Mouse (Mus musculus) forebrain, embryonic 11.5 days (tissue): Measurements from ENCODE around the gene Gpr183. TPM values are rescaled to one million over a fixed set of nuclear protein-coding genes. Genes with fewer than 3 reads are reported as not detected.

ENCODE experiments used
- ATAC-seq: fragments of 200-750 bp; cut with Nextera tagmentation; replicated peaks from 2 replicates; pipeline ENCODE4 v1.8.0; 2017; ENCODE audit warnings: moderate TSS enrichment; ENCODE audit not compliant: low FRiP score
- DNase-seq: peaks from one replicate; pipeline ENCODE4 v3.0.0-alpha.2; 2017; ENCODE audit warnings: low spot score
- H3K27ac ChIP-seq: fragments of 300-500 bp; sonication (generic); 2 replicates; pipeline ENCODE4 v1.5.1; 2014; ENCODE audit warnings: low read depth, low read length
- H3K27me3 ChIP-seq: fragments of 300-500 bp; sonication (generic); 2 replicates; pipeline ENCODE4 v1.6.1; 2014; ENCODE audit warnings: mild to moderate bottlenecking, low read length, mixed read lengths; ENCODE audit not compliant: control insufficient read depth, insufficient read depth
- H3K36me3 ChIP-seq: fragments of 300-500 bp; sonication (generic); 2 replicates; pipeline ENCODE4 v1.6.1; 2014; ENCODE audit warnings: mild to moderate bottlenecking, low read length, moderate library complexity, mixed read lengths; ENCODE audit not compliant: control insufficient read depth, insufficient read depth
- H3K4me1 ChIP-seq: fragments of 300-500 bp; sonication (generic); replicated peaks from 2 replicates; pipeline ENCODE4 v1.6.1; 2014; ENCODE audit warnings: low read length, mixed read lengths; ENCODE audit not compliant: control insufficient read depth, insufficient read depth
- H3K4me2 ChIP-seq: fragments of 300-500 bp; sonication (generic); 2 replicates; pipeline ENCODE4 v1.6.1; 2014; ENCODE audit warnings: low read depth, mild to moderate bottlenecking, low read length, moderate library complexity, mixed read lengths; ENCODE audit not compliant: severe bottlenecking
- H3K4me3 ChIP-seq: fragments of 300-500 bp; sonication (generic); 2 replicates; pipeline ENCODE4 v1.5.1; 2014; ENCODE audit warnings: low read depth, low read length
- H3K9ac ChIP-seq: fragments of 300-500 bp; sonication (generic); 2 replicates; pipeline ENCODE4 v1.6.1; 2014; ENCODE audit warnings: low read length
- H3K9me3 ChIP-seq: fragments of 300-500 bp; sonication (generic); 2 replicates; pipeline ENCODE4 v1.6.1; 2016; ENCODE audit warnings: low read length, mixed read lengths; ENCODE audit not compliant: control insufficient read depth
- WGBS: fragments of 180-500 bp; shearing (Covaris S2); extraction: QIAGEN DNeasy Blood & Tissue Kit; methylation state at CpG from one replicate; pipeline ENCODE4 v1.1.7; 2014; 5-methylcytosine and 5-hydroxymethylcytosine counted together
- polyA plus RNA-seq: library from polyadenylated mRNA; unstranded; fragments of >200 nt; fragmentation: Nextera tagmentation; extraction: Ambion mirVana; gene quantifications from 2 replicates; pipeline ENCODE4 v1.2.1, GENCODE M21; 2014

The Gpr183 gene
- polyA plus RNA-seq, 1 experiment from 2014 or later = 1.9 TPM

DNA sequence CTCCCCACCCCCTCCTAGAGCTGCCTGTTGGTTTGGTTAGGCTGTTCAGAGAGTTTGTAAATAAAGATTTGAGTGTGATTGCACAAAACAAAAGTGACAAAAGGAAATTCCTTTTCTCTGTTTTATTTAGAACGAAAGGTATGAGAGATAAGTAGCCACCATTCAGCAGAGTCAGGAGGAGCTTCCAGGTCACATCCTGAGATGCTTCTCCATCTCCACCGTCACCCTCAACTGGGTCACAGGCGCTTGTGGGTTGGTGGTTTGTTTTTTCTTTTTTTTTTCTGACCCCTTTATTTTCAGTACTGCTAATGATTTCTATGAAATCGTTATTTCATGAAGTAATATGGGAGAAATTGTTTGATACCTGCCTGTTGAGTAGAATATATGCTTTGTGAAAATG lies 28.6 kb downstream of the Gpr183 start:
- no peak overlapping the region for H3K27ac ChIP-seq
- H3K4me1 ChIP-seq = no peaks in the 10 kb centered on the region
- ATAC-seq = no peak
- no peaks in the 10 kb centered on the region for H3K27me3 ChIP-seq
- DNase-seq = no peak
- H3K4me3 ChIP-seq = no peak overlapping the region
- no peaks in the 10 kb centered on the region for H3K9me3 ChIP-seq
- H3K36me3 ChIP-seq = no peaks in the 10 kb centered on the region
- H3K4me2 ChIP-seq = no peak overlapping the region
- H3K9ac ChIP-seq = no peak overlapping the region
- WGBS = 94% methylated on average over 4 of the region's 4 CpGs

DNA sequence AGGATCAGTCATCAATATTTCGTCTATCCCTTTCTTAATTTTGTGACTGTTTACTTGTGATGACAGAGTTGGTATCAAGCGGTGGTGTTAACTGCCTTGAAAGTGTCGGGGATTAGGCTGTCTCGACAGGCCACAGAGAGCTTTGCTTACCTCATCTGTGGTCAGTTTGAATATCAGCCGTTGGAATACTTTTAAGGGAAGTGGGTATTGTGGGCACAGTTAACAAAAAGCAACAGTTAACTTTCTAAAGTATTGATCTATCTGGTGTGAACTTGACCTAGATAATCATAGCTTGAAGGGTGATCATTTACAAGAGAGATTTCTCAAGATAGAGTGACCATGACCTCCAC lies 30.4 kb downstream of the Gpr183 start:
- no peaks in the 10 kb centered on the region for H3K27me3 ChIP-seq
- H3K4me1 ChIP-seq = no peaks in the 10 kb centered on the region
- WGBS = 94% methylated on average over 5 of the region's 5 CpGs
- H3K27ac ChIP-seq = no peak overlapping the region
- no peak overlapping the region for H3K9ac ChIP-seq
- H3K4me2 ChIP-seq = no peak overlapping the region
- H3K36me3 ChIP-seq = no peaks in the 10 kb centered on the region
- no peak for DNase-seq
- no peaks in the 10 kb centered on the region for H3K9me3 ChIP-seq
- no peak for ATAC-seq
- no peak overlapping the region for H3K4me3 ChIP-seq

DNA sequence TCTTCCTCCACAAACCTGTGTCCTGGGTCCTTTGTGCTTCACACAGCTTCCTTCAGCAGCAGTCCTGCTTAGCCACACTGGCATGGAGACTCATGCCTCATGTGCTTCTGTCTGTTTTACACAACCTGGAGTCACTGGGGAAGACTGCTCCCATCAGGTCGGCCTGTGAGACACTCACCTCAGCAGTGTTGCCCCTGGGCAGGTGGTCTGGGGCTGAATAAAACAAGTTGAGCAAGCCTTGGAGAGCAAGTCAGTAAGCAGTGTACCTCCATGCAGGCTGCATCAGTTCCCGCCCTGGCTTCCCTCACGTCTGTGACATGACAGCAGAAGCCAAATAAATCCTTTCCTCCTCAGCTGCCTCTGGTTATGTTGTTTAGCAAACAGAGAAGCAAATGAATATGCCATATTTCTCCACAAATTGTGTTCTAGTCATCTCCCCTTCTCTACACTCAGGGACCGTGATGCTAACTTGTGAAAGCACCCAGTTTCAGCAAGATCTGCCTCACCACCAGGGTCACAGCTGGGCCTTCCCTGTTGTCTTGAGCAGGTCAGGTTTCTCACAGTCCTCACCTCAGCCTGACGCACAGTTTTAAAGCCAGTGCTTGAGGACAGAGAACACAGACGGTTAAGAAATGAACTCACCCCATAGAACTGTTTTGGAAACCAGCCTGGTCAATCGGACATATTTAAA lies 30.9 kb downstream of the Gpr183 start:
- ATAC-seq (no peak), DNase-seq (no peak)
- Histone ChIP-seq H3K27me3 (no peaks in the 10 kb centered on the region), H3K9ac (no peak overlapping the region), H3K36me3 (no peaks in the 10 kb centered on the region), H3K4me3 (no peak overlapping the region), H3K4me1 (no peaks in the 10 kb centered on the region), H3K4me2 (no peak overlapping the region), H3K27ac (no peak overlapping the region), H3K9me3 (no peaks in the 10 kb centered on the region)
- WGBS = 93% methylated on average over 7 of the region's 7 CpGs

DNA sequence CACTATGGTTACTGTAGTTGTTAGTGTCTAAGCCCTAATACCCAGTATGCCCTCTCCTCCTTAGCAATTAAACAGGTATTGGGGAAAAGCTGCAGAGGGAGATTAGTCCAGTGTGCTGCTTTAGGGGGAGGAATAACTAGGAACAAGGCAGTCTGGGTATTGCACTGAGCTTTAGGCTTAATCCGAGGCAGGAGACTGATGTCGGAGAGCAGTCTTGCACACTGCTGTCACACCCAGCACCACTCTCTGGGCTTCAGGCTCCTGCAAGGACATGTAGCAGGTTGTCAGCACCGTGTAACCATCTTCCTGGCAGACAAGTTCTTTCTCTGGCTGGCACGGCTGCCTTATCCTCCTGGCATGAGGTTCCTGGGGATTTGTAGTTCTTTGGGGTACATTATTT lies 32.8 kb downstream of the Gpr183 start:
- Histone ChIP-seq H3K27ac (no peak overlapping the region), H3K27me3 (no peaks in the 10 kb centered on the region), H3K4me2 (no peak overlapping the region), H3K4me1 (no peaks in the 10 kb centered on the region), H3K9ac (no peak overlapping the region), H3K9me3 (no peaks in the 10 kb centered on the region), H3K4me3 (no peak overlapping the region), H3K36me3 (no peaks in the 10 kb centered on the region)
- 78% methylated on average over 4 of the region's 4 CpGs for WGBS
- DNase-seq (no peak), ATAC-seq (no peak)

DNA sequence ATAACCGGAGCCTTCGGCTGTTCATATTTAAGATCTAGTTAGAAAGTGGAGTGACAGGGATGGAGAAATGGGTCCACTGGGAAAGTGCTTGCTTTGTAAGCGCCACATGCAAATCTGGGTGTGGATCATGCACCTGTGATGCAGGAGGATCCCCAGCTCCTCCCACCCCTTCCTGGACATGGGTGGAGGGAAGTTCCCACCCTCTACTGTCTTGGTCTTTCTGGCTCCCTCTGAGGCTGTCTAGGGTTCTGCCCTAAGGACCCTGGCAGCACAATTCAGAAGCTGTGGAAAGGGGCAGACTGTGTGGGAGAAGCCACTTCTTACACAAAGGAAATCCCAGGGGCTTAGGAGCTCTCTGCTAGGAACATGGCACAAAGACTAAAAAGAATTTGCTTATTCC lies 33.4 kb downstream of the Gpr183 start:
- no peak overlapping the region for H3K9ac ChIP-seq
- H3K9me3 ChIP-seq = no peaks in the 10 kb centered on the region
- H3K4me3 ChIP-seq = no peak overlapping the region
- ATAC-seq (no peak), DNase-seq (no peak)
- no peaks in the 10 kb centered on the region for H3K36me3 ChIP-seq
- 95% methylated on average over 3 of the region's 3 CpGs for WGBS
- no peaks in the 10 kb centered on the region for H3K27me3 ChIP-seq
- no peak overlapping the region for H3K4me2 ChIP-seq
- H3K4me1 ChIP-seq = no peaks in the 10 kb centered on the region
- H3K27ac ChIP-seq = no peak overlapping the region

DNA sequence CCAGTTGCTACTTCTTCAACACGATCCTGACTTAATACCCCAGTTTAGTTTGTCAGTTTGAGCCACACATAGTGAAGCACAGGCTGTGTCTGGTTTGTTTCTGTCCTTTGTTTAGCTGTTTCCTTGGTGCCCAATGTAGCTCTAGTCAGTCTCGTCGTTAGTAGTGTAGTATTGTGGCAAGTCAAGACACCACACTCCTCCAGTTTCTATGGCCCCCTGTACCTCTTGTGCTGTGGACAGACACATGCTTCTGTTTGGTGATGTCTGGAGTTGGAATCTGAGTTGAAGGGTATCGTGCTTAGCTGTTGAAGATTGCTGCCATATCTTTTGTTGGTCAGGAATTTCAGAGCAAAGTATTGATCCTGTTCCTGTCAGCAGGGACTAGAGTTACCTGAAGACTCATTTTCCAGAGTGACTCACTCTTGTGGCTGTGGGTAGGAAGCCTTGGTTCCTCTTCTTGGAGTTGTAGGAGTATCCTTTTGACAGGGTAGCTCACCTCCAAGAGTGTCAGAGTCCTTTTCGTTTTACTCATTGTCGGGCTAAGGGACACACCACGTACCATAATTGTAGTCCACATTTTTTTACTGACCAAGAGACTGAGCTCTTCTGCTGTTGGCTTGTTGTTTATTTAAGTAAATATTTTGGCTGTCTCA lies 34.1 kb downstream of the Gpr183 start:
- Histone ChIP-seq H3K4me2 (no peak overlapping the region), H3K36me3 (no peaks in the 10 kb centered on the region), H3K27me3 (no peaks in the 10 kb centered on the region), H3K9me3 (no peaks in the 10 kb centered on the region), H3K27ac (no peak overlapping the region), H3K9ac (no peak overlapping the region), H3K4me1 (no peaks in the 10 kb centered on the region), H3K4me3 (no peak overlapping the region)
- ATAC-seq = no peak
- no peak for DNase-seq
- WGBS = 79% methylated on average over 7 of the region's 7 CpGs

DNA sequence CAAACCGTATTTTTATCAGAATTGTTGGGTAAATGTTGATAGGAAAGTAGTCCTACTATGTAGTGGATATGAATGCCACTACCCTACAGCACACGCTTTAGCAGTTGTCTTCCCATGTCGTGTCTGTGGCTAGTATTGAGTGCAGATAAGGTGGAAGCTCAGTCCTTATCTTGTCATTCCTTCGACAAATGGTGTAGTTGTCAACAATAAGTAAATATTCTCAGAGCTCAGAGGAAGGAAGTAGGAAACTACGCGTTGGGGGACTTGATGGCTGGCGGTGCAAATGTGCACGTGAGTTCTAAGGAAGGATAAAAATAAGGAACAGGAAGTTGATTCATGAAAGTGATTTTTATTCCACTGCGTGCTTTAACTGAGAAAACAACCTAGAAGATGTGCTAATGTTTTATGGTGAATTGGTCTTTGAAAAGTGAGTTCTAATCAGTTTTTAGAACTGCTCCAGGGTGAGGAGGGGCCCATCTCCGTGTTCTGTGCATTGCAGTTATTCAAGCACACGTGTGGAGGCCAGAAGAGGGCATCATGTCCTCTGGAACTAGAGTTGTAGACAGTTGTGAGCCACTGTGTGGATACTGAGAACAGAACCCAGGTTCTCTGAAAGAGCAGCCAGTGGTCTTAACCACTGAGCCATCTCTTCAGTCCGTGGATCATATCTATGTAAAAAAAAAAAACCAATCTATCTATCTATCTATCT lies 35.6 kb downstream of the Gpr183 start:
- 90% methylated on average over 12 of the region's 12 CpGs for WGBS
- no peak overlapping the region for H3K9ac ChIP-seq
- no peak overlapping the region for H3K4me3 ChIP-seq
- H3K4me1 ChIP-seq = no peaks in the 10 kb centered on the region
- ATAC-seq = no peak
- H3K36me3 ChIP-seq = no peaks in the 10 kb centered on the region
- no peak for DNase-seq
- H3K27ac ChIP-seq = no peak overlapping the region
- no peaks in the 10 kb centered on the region for H3K9me3 ChIP-seq
- no peaks in the 10 kb centered on the region for H3K27me3 ChIP-seq
- no peak overlapping the region for H3K4me2 ChIP-seq

DNA sequence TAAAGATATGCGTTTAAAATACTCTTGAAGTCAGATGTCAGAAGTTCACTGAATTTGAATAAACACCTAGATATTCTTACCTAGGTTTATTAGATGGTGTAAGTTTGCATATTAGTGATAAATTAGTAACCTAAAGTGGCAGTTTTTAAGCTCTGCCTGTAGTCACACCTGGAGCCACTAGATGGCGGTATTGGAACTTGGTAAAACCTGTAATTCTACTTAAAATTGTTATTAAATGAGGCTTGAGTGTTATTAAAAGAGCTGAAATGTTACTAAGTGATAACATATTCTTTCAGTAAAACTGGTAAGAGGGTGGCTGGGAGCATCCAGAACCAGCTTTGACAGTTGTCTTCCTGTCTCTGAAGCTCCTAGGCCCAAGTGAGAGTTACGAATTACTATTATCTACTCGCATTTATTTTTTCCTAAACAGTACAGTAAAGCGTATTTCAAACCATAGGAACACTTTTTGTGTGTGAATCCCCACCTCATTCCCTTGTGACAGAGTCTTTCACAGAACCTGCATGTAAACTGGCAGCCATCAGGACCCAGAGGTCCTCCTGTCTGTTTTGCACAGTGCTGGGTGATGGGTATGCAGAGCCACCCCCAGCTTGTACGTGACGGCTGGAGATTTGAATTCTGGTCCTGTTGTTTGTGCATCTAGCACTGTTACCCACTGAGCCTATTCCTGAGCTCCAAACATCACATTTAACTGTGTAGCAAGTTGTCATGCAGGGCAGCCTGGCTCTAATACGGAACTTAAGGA lies 36.4 kb downstream of the Gpr183 start:
- WGBS = 71% methylated on average over 8 of the region's 8 CpGs
- DNase-seq (peak; percentile 65), ATAC-seq (no peak)

More for the DNA sequence above, 36.4 kb downstream of the Gpr183 start:
- Histone ChIP-seq H3K4me3 (no peak overlapping the region), H3K27me3 (no peaks in the 10 kb centered on the region), H3K4me2 (no peak overlapping the region), H3K4me1 (no peaks in the 10 kb centered on the region), H3K9ac (no peak overlapping the region), H3K9me3 (no peaks in the 10 kb centered on the region), H3K36me3 (no peaks in the 10 kb centered on the region), H3K27ac (no peak overlapping the region)
